Mouse (Mus musculus) layer of hippocampus, postnatal 14 days (tissue): ENCODE results near the gene Gjc1. TPM values are rescaled to one million over a fixed set of nuclear protein-coding genes. Genes with fewer than 3 reads are reported as not detected.

Experiments used
- DNase-seq, 2 experiments: peaks; one replicate each; pipeline ENCODE4 v3.0.0; 2021 to 2022; ENCODE audit warnings: low spot score in 2 of 2, mixed read lengths in 1 of 2
- total RNA-seq, 2 experiments: library from RNA; stranded (reverse); gene quantifications; 2 replicates each; pipeline ENCODE4 v1.2.3; 2021

Gene Gjc1
- total RNA-seq, 2 experiments from 2014 or later, result 10.3 to 12.9 TPM

GRCm38 (mm10) chr11:102818121-102819020, 1.1 kb downstream of the Gjc1 start:
- DNase-seq, result no peak

GRCm38 (mm10) chr11:102814881-102815280, 4.6 kb downstream of the Gjc1 start:
- DNase-seq, result no peak

GRCm38 (mm10) chr11:102810721-102811485, 8.6 kb downstream of the Gjc1 start:
- peak; percentile 16 to 59 for DNase-seq

- DNase-seq, result no peak
Observed at GRCm38 (mm10) chr11:102808246-102808645, 11.3 kb downstream of the Gjc1 start.

- no peak for DNase-seq
Observed at GRCm38 (mm10) chr11:102803453-102803852, 16.0 kb downstream of the Gjc1 start.

GRCm38 (mm10) chr11:102794157-102794556, 25.3 kb downstream of the Gjc1 start:
- no peak for DNase-seq

GRCm38 (mm10) chr11:102791682-102792445, 27.6 kb downstream of the Gjc1 start:
- no peak for DNase-seq

- DNase-seq, result no peak
Observed at GRCm38 (mm10) chr11:102787688-102788177, 31.8 kb downstream of the Gjc1 start.

- DNase-seq, result no peak
Observed at GRCm38 (mm10) chr11:102783443-102783842, 36.1 kb downstream of the Gjc1 start.

- no peak for DNase-seq
Observed at GRCm38 (mm10) chr11:102781523-102781922, 38.0 kb downstream of the Gjc1 start.

GRCm38 (mm10) chr11:102780986-102781351, 38.5 kb downstream of the Gjc1 start:
- DNase-seq, result no peak

- no peak for DNase-seq
Observed at GRCm38 (mm10) chr11:102780271-102780985, 39.1 kb downstream of the Gjc1 start.

- no peak for DNase-seq
Observed at GRCm38 (mm10) chr11:102779824-102780223, 39.7 kb downstream of the Gjc1 start.

- DNase-seq, result no peak
Observed at GRCm38 (mm10) chr11:102779081-102779638, 40.3 kb downstream of the Gjc1 start.

GRCm38 (mm10) chr11:102778597-102778996, 40.9 kb downstream of the Gjc1 start:
- no peak for DNase-seq

- no peak for DNase-seq
Observed at GRCm38 (mm10) chr11:102778165-102778564, 41.3 kb downstream of the Gjc1 start.

- no peak for DNase-seq
Observed at GRCm38 (mm10) chr11:102777598-102777997, 41.9 kb downstream of the Gjc1 start.

- DNase-seq, result peak; percentile 73 to 84
Observed at GRCm38 (mm10) chr11:102774621-102775141, 44.8 kb downstream of the Gjc1 start.

- peak; percentile 87 to 90 for DNase-seq
Observed at GRCm38 (mm10) chr11:102773713-102774611, 45.5 kb downstream of the Gjc1 start.
